9 mouse cellular contexts compared by ENCODE assay signal in the genomic region with DNA sequence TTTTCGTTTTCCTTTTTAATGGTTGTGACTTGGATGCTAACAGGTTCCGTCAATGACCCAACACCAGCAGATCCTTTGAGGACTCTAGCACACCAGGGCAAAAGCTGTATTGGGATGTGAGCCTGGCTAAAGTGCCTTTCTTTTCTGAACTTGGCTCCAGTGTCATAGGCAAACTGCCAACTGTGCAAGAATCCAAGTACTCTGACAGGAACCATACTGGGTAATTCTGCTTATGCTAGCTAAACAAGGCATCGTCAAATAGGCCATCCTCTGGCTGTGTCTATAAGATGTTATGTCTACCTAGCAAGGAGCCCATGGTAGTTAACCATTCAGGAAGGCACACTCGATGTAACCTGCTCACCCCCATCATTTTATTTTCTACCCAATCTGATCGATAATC. TPM values are rescaled to one million over a fixed set of nuclear protein-coding genes. Genes with fewer than 3 reads are reported as not detected.
A peak's percentile ranks its signal among the peaks of the same experiment; 100 is the strongest.
DNase-seq lines count a peak whose midpoint lies in the region; ATAC-seq and TF ChIP-seq lines count a peak whose summit lies in the region.
"Had no signal": no experiment of that assay in that cellular context is flagged by ENCODE, and none has a peak within 500 bp of the region (broad histone marks: within the 10 kb centered on the region; RNA-seq: fewer than 3 reads in every experiment).

No protein-coding gene starts in this region.

- H3K9ac ChIP-seq in midbrain, postnatal 0 days (replicated peaks; ENCODE audit: low read length, poor library complexity, severe bottlenecking), result no peak overlapping the region
- no peak overlapping the region for H3K9ac ChIP-seq in midbrain, embryonic 11.5 days (ENCODE audit: low read length)
- H3K9ac ChIP-seq: embryonic facial prominence, embryonic 12.5 days had no signal

- no peaks in the 10 kb centered on the region for H3K27me3 ChIP-seq in midbrain, postnatal 0 days (ENCODE audit: insufficient read depth, low read length)
- H3K27me3 ChIP-seq in midbrain, embryonic 11.5 days (ENCODE audit: control insufficient read depth, insufficient read depth, low read length), result no peaks in the 10 kb centered on the region
- H3K27me3 ChIP-seq: embryonic facial prominence, embryonic 12.5 days had no signal

- H3K4me3 ChIP-seq in midbrain, postnatal 0 days (ENCODE audit: low read depth, low read length), result no peak overlapping the region
- no peak overlapping the region for H3K4me3 ChIP-seq in midbrain, embryonic 11.5 days (ENCODE audit: low read depth, low read length)
- H3K4me3 ChIP-seq: embryonic facial prominence, embryonic 12.5 days had no signal

- H3K27ac ChIP-seq in midbrain, postnatal 0 days (ENCODE audit: low read depth, low read length), result no peak overlapping the region
- H3K27ac ChIP-seq in midbrain, embryonic 11.5 days (ENCODE audit: low read depth, low read length), result no peak overlapping the region
- H3K27ac ChIP-seq: embryonic facial prominence, embryonic 12.5 days had no signal

- H3K4me2 ChIP-seq in midbrain, postnatal 0 days (ENCODE audit: low read depth, low read length, poor library complexity, severe bottlenecking), result no peak overlapping the region
- H3K4me2 ChIP-seq in midbrain, embryonic 11.5 days, result no peak overlapping the region
- H3K4me2 ChIP-seq: embryonic facial prominence, embryonic 12.5 days had no signal

- no peak for TF ChIP-seq CTCF in midbrain, postnatal 0 days (IDR thresholded peaks at IDR 0.05)

- no peak for ATAC-seq in midbrain, postnatal 0 days (ENCODE audit: low FRiP score)
- no peak for ATAC-seq in midbrain, embryonic 11.5 days (ENCODE audit: low FRiP score)

- peaks cover 8% of the 10 kb centered on the region; the same call in 1 of the 2 replicates for H3K36me3 ChIP-seq in midbrain, postnatal 0 days (ENCODE audit: insufficient read depth, low read length)
- no peaks in the 10 kb centered on the region for H3K36me3 ChIP-seq in midbrain, embryonic 11.5 days (ENCODE audit: control insufficient read depth, insufficient read depth, low read length)

- H3K9me3 ChIP-seq in midbrain, postnatal 0 days (ENCODE audit: low read length), result no peaks in the 10 kb centered on the region; the same call in 1 of the 2 replicates
- no peaks in the 10 kb centered on the region; the same call in 1 of the 2 replicates for H3K9me3 ChIP-seq in midbrain, embryonic 11.5 days (ENCODE audit: control insufficient read depth, low read length)

- H3K4me1 ChIP-seq in midbrain, postnatal 0 days (ENCODE audit: insufficient read depth, low read length), result no peaks in the 10 kb centered on the region
- no peaks in the 10 kb centered on the region for H3K4me1 ChIP-seq in midbrain, embryonic 11.5 days (ENCODE audit: control insufficient read depth, insufficient read depth, low read length)
- H3K4me1 ChIP-seq: embryonic facial prominence, embryonic 12.5 days had no signal

- peak; percentile 60 for DNase-seq in midbrain, postnatal 0 days (ENCODE audit: low spot score)
- no peak for DNase-seq in midbrain, embryonic 11.5 days (ENCODE audit: low spot score, missing footprints)
- peak; percentile 26 to 42 for DNase-seq in cerebellum, postnatal 36 days
- peak; percentile 87 for DNase-seq in kidney, adult 9 months
- DNase-seq in skeletal muscle tissue, adult 2 months (ENCODE audit: low read depth, low spot score), result peak; percentile 62
- no peak for DNase-seq in yolk sac, embryonic 10.5 days (ENCODE audit: low spot score)
- no peak for DNase-seq in right cerebral cortex, postnatal 4 days

- WGBS in midbrain, postnatal 0 days, result 85% methylated on average over 5 of the region's 5 CpGs
- WGBS in midbrain, embryonic 11.5 days, result 92% methylated on average over 5 of the region's 5 CpGs

RNA-seq across cellular contexts. Expression of a gene that starts 51.1 kb away (rescaled TPM):
- 0.14 and 0.22 TPM in 2 replicates for total RNA-seq in midbrain, postnatal 0 days (2014; rRNA removed)
- 0.04 and 0.33 TPM in 2 replicates for polyA plus RNA-seq in midbrain, postnatal 0 days (2015; fragmentation: Nextera tagmentation; extraction: Ambion mirVana)
- polyA plus RNA-seq in midbrain, embryonic 11.5 days (2014; fragmentation: Nextera tagmentation; extraction: Ambion mirVana), result 0.28 and 0.40 TPM in 2 replicates
- total RNA-seq: left cerebral cortex, adult 18-20 months had no signal

Comparison
In these comparisons a context has a peak if more than half of its experiments do, and no peak if none do; other contexts are left out.
1. DNase-seq: peak in midbrain, postnatal 0 days (single experiment), cerebellum, postnatal 36 days (2 of 2), kidney, adult 9 months (single experiment) and skeletal muscle tissue, adult 2 months (single experiment); none in midbrain, embryonic 11.5 days (single experiment), yolk sac, embryonic 10.5 days (single experiment) and right cerebral cortex, postnatal 4 days (single experiment).